Mouse (Mus musculus) brain, embryonic 14.5 days (tissue): ENCODE measurements around the gene Cacnb4.

Experiments
- CTCF ChIP-seq: fragments of 200-500 bp; IDR thresholded peaks from 2 replicates; pipeline ENCODE4 v1.5.1; 2012; ENCODE audit warnings: inconsistent platforms, mild to moderate bottlenecking, moderate library complexity, borderline replicate concordance; ENCODE audit not compliant: insufficient read depth, insufficient read length; ENCODE audit errors: extremely low read depth
- POLR2A ChIP-seq: fragments of 200-500 bp; IDR thresholded peaks from 2 replicates; pipeline ENCODE4 v1.6.1; 2012; ENCODE audit warnings: mild to moderate bottlenecking, inconsistent platforms, borderline replicate concordance; ENCODE audit not compliant: poor library complexity, insufficient read depth, insufficient read length, severe bottlenecking; ENCODE audit errors: extremely low read depth

- TF ChIP-seq CTCF (no peak), POLR2A (no peak)
These were observed 139.5 kb downstream of the Cacnb4 start for GRCm38 (mm10) chr2:52537155-52537554.
